Mouse (Mus musculus): ENCODE measurements around the gene Ino80d.
A peak's percentile ranks its signal among the peaks of the same experiment; 100 is the strongest.

Ino80d gene

GRCm38 (mm10) chr1:62987561-62987960 lies 126.9 kb downstream of the Ino80d start:
- DNase-seq (ENCODE audit: low read depth): no peak

- peak; percentile 27 for DNase-seq (ENCODE audit: low read depth)
These were observed 128.2 kb downstream of the Ino80d start for GRCm38 (mm10) chr1:62986267-62986666.

- no peak for DNase-seq (ENCODE audit: low read depth)
These were observed 129.9 kb downstream of the Ino80d start for GRCm38 (mm10) chr1:62984566-62984965.

- no peak for DNase-seq (ENCODE audit: low read depth)
These were observed 137.7 kb downstream of the Ino80d start for GRCm38 (mm10) chr1:62976742-62977141.

- DNase-seq (ENCODE audit: low read depth): no peak
These were observed 147.6 kb downstream of the Ino80d start for GRCm38 (mm10) chr1:62966885-62967284.

GRCm38 (mm10) chr1:62964291-62964690 lies 150.2 kb downstream of the Ino80d start:
- DNase-seq (ENCODE audit: low read depth): peak; percentile 38

- DNase-seq (ENCODE audit: low read depth): no peak
These were observed 157.4 kb downstream of the Ino80d start for GRCm38 (mm10) chr1:62956942-62957645.

GRCm38 (mm10) chr1:62956526-62956925 lies 157.9 kb downstream of the Ino80d start:
- no peak for DNase-seq (ENCODE audit: low read depth)

- DNase-seq (ENCODE audit: low read depth): no peak
These were observed 159.1 kb downstream of the Ino80d start for GRCm38 (mm10) chr1:62955340-62955739.

- no peak for DNase-seq (ENCODE audit: low read depth)
These were observed 161.4 kb downstream of the Ino80d start for GRCm38 (mm10) chr1:62953036-62953435.

- no peak for DNase-seq (ENCODE audit: low read depth)
These were observed 162.1 kb downstream of the Ino80d start for GRCm38 (mm10) chr1:62952319-62952718.

- DNase-seq (ENCODE audit: low read depth): no peak
These were observed 163.2 kb downstream of the Ino80d start for GRCm38 (mm10) chr1:62951067-62951809.

- no peak for DNase-seq (ENCODE audit: low read depth)
These were observed 163.9 kb downstream of the Ino80d start for GRCm38 (mm10) chr1:62950526-62950925.

GRCm38 (mm10) chr1:62947807-62948206 lies 166.7 kb downstream of the Ino80d start:
- DNase-seq (ENCODE audit: low read depth): no peak

- DNase-seq (ENCODE audit: low read depth): no peak
These were observed 167.5 kb downstream of the Ino80d start for GRCm38 (mm10) chr1:62946987-62947386.

GRCm38 (mm10) chr1:62934752-62935329 lies 179.6 kb downstream of the Ino80d start:
- no peak for DNase-seq (ENCODE audit: low read depth)

GRCm38 (mm10) chr1:62934100-62934513 lies 180.4 kb downstream of the Ino80d start:
- peak; percentile 56 for DNase-seq (ENCODE audit: low read depth)

- DNase-seq (ENCODE audit: low read depth): no peak
These were observed 181.0 kb downstream of the Ino80d start for GRCm38 (mm10) chr1:62933288-62934099.

- DNase-seq (ENCODE audit: low read depth): peak; percentile 19
These were observed 185.0 kb downstream of the Ino80d start for GRCm38 (mm10) chr1:62929477-62929876.

- DNase-seq (ENCODE audit: low read depth): no peak
These were observed 195.2 kb downstream of the Ino80d start for GRCm38 (mm10) chr1:62919219-62919618.

- DNase-seq (ENCODE audit: low read depth): no peak
These were observed 197.9 kb downstream of the Ino80d start for GRCm38 (mm10) chr1:62916609-62917008.

- DNase-seq (ENCODE audit: low read depth): no peak
These were observed 200.0 kb downstream of the Ino80d start for GRCm38 (mm10) chr1:62914495-62914894.
